Mouse (Mus musculus): Measurements from ENCODE around the gene Taf9. TPM values are rescaled to one million over a fixed set of nuclear protein-coding genes. Genes with fewer than 3 reads are reported as not detected.

Gene Taf9
- total RNA-seq (2022), result 10 to 100 TPM; 27.6 to 38.4 (median 34.2) TPM

DNA sequence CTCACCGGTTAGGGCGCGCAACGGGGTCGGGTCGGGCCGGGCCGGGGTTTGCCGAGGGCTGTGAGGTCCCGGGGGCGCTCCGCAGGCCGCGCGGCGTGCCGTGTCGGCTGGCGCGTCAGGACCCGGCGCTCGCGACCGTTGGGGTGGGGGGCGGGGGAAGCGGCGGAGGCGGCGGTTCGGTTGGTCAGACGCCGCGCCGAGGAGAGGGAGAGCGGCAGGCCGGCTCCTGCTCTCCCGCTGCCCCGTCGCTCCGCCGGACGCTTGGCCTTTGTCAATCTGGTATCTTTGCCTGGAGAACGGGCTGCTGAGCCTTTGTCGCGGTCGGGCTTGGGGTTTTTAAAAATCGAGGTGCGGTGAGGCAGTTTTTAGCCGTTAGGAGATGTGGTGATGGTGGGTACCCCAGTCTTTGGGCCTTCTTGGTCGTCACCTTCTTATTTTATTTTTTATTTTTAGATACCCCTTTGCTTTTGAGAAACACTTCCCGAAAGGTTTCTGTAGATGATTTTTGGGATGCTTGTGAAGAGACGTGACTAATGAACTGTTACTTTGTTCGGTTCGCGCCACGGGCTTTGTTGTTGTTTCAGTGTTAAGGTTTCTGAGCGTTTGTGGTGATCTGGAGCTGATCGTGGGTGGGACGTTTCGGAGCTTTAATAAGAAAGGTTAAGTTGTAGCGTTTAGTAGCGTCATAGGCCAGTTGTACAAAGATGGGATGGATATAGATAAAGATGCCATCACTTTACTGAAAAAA lies at the start of gene Taf9:
TSS of gene Taf9 (plus strand) at position 141 of the 748 bp plus-strand sequence.
- DNase-seq (ENCODE audit: low spot score in 2 of 2), result no peak

DNA sequence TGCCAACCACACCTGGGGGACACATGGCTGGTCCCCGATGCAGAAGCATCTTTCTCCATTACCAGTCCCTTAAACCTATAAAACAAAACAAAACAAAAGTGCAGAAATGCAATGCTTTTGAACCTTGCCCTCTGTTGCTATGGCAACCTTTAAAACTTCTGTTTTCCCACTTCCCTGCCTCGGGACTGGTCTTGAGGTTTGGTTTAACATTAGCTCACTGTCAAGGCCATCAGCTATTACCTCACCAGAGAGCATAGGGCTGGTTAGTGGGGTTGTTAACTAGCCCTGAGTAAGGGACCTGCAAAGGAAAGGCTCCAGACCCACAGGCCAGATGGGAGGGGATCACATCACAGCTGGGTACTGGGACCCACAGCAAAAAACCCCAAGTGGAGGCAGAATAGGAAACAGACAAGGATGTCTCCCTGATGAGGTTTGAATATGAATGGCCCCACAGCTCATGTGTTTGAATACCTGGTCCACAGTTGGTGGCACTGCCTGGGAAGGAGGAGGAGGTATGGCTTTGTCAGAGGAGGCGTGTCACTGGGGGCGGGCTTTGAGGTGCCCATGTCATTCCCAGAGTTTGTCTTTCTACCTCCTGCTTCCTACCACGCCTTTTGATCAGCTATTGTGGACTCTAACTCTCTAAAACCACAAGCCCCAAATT lies 49.0 kb upstream of the Taf9 start:
- DNase-seq (ENCODE audit: low spot score in 2 of 2), result no peak

DNA sequence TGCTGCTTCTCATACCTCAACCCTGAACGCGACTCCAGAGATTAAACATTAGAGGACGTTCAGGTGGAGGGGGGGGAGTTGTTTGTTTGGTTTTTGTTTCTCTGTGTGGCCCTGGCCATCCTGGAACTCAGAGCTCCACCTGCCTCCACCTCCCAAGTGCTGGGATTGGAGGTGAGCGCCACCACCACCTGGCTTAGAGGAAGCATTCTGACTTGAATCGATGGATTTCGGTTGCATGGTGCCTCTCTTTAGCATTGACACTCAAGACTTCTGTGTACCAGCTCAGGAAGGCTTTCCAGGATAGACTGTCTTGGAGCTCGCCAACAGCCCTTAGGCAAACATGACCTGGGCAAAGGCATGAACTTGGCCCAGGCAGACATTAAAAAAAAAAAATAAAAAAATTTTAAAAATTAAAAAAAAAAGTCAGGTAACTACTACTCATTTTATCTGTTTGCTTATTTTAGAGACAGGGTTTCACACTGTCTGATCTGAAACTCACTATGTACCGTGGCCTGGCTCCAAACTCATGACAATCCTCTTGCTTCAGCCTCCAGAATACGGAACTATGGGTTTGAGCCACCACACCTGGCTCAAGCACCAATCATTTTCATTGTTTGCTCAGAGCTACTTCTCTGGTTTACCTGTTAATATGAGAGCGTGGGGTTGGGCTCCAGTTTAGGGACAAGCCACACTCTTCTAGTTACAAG lies 48.2 kb upstream of the Taf9 start:
- DNase-seq (ENCODE audit: low spot score in 2 of 2), result no peak

- no peak for DNase-seq (ENCODE audit: low spot score in 2 of 2)
Observed at GRCm38 (mm10) chr13:100603738-100604095, 47.7 kb upstream of the Taf9 start.

- DNase-seq (ENCODE audit: low spot score in 2 of 2), result no peak
Observed at GRCm38 (mm10) chr13:100605845-100606244, 45.5 kb upstream of the Taf9 start.

GRCm38 (mm10) chr13:100607756-100608155 lies 43.6 kb upstream of the Taf9 start:
- no peak for DNase-seq (ENCODE audit: low spot score in 2 of 2)

GRCm38 (mm10) chr13:100611266-100611665 lies 40.1 kb upstream of the Taf9 start:
- no peak for DNase-seq (ENCODE audit: low spot score in 2 of 2)

GRCm38 (mm10) chr13:100612251-100612650 lies 39.1 kb upstream of the Taf9 start:
- DNase-seq (ENCODE audit: low spot score in 2 of 2), result no peak

DNA sequence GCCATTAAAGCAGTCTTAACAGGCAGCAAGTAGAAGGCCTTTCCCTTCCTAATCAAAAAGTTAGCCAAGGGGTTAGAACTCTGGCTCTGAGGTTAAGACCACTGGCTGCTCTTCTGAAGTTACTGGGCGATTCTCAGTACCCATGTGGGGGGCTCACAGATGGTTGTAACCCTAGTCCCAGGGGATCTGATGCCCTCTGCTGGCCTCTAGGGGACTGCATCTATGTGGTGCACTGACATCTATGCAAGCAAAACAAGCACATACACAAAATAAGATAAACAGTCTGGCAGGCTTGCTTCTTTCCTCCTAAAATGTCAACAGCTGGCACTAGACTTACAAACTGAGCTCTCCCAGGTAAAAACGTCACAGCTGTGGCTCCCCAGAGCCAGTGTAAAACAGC lies 38.5 kb upstream of the Taf9 start:
- no peak for DNase-seq (ENCODE audit: low spot score in 2 of 2)

DNA sequence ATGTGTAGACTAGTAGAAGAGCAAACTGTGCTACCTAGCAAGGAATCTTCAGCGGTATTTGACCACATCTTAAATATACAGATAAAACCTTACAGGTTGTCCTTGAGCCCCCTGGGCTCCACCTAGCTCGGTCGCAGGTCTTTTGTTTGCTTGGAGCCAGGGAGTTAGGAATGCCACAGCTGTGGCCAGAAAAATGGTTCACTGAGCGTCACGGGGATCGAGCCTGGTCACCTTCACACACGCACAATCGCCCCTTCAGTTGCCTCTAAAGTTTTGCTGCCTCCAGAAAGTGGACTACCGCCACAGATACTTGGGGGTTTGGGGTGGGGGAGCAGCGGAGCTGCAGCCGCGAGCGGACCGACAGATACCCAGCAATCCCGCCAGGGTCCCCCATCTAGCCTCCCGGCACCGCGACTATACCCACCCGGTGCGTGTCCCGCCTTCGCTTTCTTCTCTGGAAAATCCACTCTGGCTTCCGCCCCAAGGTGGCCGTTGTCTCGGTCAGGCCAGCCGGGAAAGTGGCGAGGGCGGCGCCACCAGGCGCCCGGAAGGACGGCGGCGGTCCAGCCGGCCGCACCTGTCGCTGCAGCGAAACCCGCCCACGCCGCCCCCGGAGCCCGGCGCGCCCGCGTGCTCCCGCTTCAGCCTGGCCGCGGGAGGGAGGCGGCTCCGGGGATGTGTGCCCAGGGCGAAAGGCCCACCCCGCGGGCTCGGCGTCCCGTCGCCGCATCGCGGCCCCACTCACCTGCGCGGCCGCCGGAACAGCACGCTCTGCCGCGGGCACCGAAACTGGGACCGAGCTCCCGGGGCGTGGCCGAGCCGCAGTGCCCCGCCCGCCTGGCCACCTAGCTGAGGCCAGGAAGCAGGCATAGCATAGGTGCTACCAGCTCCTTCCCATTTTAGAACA lies 34.9 kb upstream of the Taf9 start, which contains the start of gene Marveld2:
TSS of gene Marveld2 (minus strand) at position 791 of the 907 bp plus-strand sequence.
- peak; percentile 8 to 30 for DNase-seq (ENCODE audit: low spot score in 2 of 2)

DNA sequence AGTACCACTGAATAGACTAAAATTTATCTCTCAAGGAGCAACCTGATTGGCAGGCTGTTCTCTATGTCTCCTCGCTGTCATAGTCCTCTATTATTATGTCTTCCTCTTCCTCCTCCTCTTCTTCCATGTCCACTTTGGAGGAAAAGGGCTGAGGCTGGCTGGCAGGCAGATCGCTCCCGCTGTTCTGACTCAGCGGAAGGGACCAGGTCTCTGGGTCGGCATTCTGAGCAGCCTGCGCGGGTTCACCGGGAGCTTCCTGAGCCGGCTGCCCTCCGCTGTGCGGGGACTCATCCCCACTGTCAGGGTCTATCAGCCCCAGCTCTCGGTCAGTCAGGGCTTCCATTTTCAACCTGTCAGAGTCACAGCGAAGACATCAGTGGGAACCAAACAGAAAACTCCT lies 33.8 kb upstream of the Taf9 start:
- DNase-seq (ENCODE audit: low spot score in 2 of 2), result no peak

GRCm38 (mm10) chr13:100622241-100622640 lies 29.1 kb upstream of the Taf9 start:
- DNase-seq (ENCODE audit: low spot score in 2 of 2), result no peak

DNA sequence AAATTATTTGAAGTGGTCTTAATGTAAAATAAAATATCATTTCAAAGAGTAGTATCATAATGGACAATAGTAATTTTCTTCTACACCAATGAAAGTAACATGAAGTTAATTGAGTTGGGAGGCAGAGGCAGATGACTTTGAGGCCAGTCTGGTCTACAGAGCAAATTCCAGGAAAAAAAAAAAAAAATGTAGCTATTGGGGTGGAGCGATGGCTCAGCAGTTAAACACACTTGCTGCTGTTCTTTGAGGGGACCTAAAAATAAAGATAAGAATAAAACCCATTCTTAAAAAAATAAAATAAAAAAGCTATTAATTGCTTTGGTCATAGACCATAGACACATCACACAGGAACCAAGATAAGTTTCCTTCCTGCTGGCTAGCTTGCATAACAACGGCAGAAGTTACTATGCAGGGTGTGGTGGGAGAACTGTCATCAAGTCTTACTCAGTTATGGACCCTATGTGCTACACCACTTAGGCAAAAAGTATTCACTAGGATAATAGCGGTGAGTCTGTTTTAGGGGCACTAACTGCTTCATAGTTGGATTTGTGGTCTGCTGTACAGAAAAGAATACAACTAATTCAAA lies 17.2 kb upstream of the Taf9 start:
- no peak for DNase-seq (ENCODE audit: low spot score in 2 of 2)

GRCm38 (mm10) chr13:100642471-100643209 lies 8.7 kb upstream of the Taf9 start:
- DNase-seq (ENCODE audit: low spot score in 2 of 2), result no peak

- DNase-seq (ENCODE audit: low spot score in 2 of 2), result no peak
Observed at GRCm38 (mm10) chr13:100648223-100648622, 3.2 kb upstream of the Taf9 start.

- peak; percentile 88 to 97 for DNase-seq (ENCODE audit: low spot score in 2 of 2)
Observed at GRCm38 (mm10) chr13:100650550-100651438, 585 bp upstream of the Taf9 start, which contains the start of the genes Ak6 and Rad17. Gene Ak6, plus strand, starts transcription at chr13:100650979. Gene Rad17, minus strand, starts transcription at chr13:100651051.

DNA sequence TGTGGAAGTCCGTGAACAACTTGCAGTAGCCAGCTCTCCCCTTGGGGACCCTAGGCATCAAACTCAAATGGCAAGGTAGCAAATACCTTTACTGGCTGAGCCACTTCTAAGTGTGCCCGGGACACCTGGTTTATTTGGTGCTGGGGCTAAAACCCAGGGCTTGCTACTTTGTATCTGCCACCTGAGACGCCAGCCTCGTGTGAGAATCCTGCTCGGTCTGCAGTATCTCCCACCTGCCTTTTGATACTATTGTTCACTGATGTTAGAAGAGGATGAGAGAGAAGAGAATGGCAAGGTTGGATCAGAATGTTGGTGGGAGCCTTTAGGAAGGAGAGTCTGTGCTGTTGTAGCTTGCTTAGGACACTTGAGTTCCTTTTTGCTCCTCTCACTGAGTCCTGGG lies 6.7 kb downstream of the Taf9 start:
- DNase-seq (ENCODE audit: low spot score in 2 of 2), result no peak

GRCm38 (mm10) chr13:100659864-100660456 lies 8.6 kb downstream of the Taf9 start:
- no peak for DNase-seq (ENCODE audit: low spot score in 2 of 2)

All from left cerebral cortex, adult 8-10 months (tissue).